Mouse (Mus musculus): ENCODE data around the gene Bnip3.

DNA sequence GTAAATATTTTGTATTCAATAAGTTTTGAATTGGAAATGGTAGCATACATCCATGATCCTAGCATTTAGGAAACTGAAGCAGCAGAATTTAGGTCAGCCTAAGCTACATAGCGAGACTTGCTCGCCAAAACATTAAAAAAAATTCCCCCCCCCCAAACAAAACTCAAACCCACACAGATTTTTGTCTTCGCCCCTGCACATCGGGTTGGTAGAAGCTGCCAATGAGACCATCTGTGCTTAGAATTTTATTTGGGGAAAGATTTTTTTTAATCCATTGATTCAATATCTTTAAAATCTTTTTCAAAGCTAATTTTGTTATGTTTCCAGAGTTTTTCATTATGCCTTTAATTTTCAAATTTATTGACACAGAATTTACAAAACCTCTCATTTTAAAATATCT, 19.1 kb upstream of the Bnip3 start:
- TF ChIP-seq CTCF (IDR thresholded peaks at IDR 0.05; ENCODE audit: control insufficient read depth, insufficient read depth, insufficient read length) (no peak), MAX (IDR thresholded peaks at IDR 0.05) (no peak), FOSL1 (IDR thresholded peaks at IDR 0.05; ENCODE audit: insufficient read depth, low read length, poor library complexity, severe bottlenecking) (no peak), USF1 (IDR thresholded peaks at IDR 0.05; ENCODE audit: low read depth) (no peak), CEBPB (IDR thresholded peaks at IDR 0.05; ENCODE audit: low read depth) (no peak), MYOG (IDR thresholded peaks at IDR 0.05; ENCODE audit: control insufficient read depth, extremely low read depth, insufficient read length) (no peak), MYOD1 (IDR thresholded peaks at IDR 0.05; ENCODE audit: control insufficient read depth, insufficient read length, low read depth) (no peak)

All from C2C12 (cell line).